Mouse (Mus musculus): ENCODE data around the gene Trim7. TPM values are rescaled to one million over a fixed set of nuclear protein-coding genes. Genes with fewer than 3 reads are reported as not detected.
"Not testable (repeated sequence)": the region's sequence is repeated elsewhere in the genome, so short reads cannot be mapped to it uniquely, and the experiment has no call there.

The Trim7 gene
- polyA plus RNA-seq, 1 experiment from 2014 or later: 1.4 TPM

- H3K4me3 ChIP-seq (replicated peaks; ENCODE audit: low read length): no peak overlapping the region
- peaks cover 13% of the 10 kb centered on the region; the same call in 1 of the 2 replicates for H3K27me3 ChIP-seq (replicated peaks; ENCODE audit: control insufficient read depth, insufficient read depth, low read length)
- H3K4me1 ChIP-seq (replicated peaks; ENCODE audit: control insufficient read depth, insufficient read depth, low read length): peaks cover 23% of the 10 kb centered on the region
- H3K4me2 ChIP-seq (ENCODE audit: low read length): no peak overlapping the region
- H3K9me3 ChIP-seq (ENCODE audit: control insufficient read depth, low read length): no peaks in the 10 kb centered on the region
- no peak overlapping the region for H3K9ac ChIP-seq (replicated peaks; ENCODE audit: low read depth, low read length)
- H3K36me3 ChIP-seq (ENCODE audit: control insufficient read depth, insufficient read depth): no peaks in the 10 kb centered on the region
- no peak overlapping the region for H3K27ac ChIP-seq (ENCODE audit: low read length)
- ATAC-seq: no peak
Measured at GRCm38 (mm10) chr11:48820308-48820674, 5.6 kb upstream of the Trim7 start.

DNA sequence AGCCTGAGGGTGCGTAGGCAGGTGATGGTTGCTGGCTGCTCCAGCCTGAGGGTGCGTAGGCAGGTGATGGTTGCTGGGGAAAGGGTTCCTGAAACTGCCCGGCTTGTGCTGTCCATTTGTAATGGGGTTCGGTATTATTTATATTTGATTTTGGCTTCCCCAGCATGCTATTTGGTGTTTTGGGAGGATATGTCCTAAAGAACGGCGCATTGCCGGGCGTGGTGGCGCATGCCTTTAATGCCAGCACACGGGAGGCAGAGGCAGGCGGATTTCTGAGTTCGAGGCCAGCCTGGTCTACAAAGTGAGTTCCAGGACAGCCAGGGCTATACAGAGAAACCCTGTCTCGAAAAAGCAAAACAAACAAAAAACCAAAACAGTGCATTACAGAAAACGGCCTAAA, 4.6 kb upstream of the Trim7 start:
- H3K4me1 ChIP-seq (replicated peaks; ENCODE audit: control insufficient read depth, insufficient read depth, low read length): peaks cover 13% of the 10 kb centered on the region
- WGBS: 86% methylated on average over 14 of the region's 14 CpGs
- not testable (repeated sequence) for H3K4me3 ChIP-seq (replicated peaks; ENCODE audit: low read length); H3K4me2 ChIP-seq (ENCODE audit: low read length); H3K36me3 ChIP-seq (ENCODE audit: control insufficient read depth, insufficient read depth); ATAC-seq; H3K9ac ChIP-seq (replicated peaks; ENCODE audit: low read depth, low read length); H3K27ac ChIP-seq (ENCODE audit: low read length); H3K9me3 ChIP-seq (ENCODE audit: control insufficient read depth, low read length)
- H3K27me3 ChIP-seq (replicated peaks; ENCODE audit: control insufficient read depth, insufficient read depth, low read length): peaks cover 13% of the 10 kb centered on the region; the same call in 1 of the 2 replicates

GRCm38 (mm10) chr11:48822768-48823512, 3.0 kb upstream of the Trim7 start:
- H3K4me1 ChIP-seq (replicated peaks; ENCODE audit: control insufficient read depth, insufficient read depth, low read length): peaks cover 19% of the 10 kb centered on the region
- H3K9ac ChIP-seq (replicated peaks; ENCODE audit: low read depth, low read length): no peak overlapping the region
- no peak overlapping the region for H3K27ac ChIP-seq (ENCODE audit: low read length)
- H3K4me3 ChIP-seq (replicated peaks; ENCODE audit: low read length): peak overlapping the region; percentile 20
- peaks cover 15% of the 10 kb centered on the region; the same call in 1 of the 2 replicates for H3K27me3 ChIP-seq (replicated peaks; ENCODE audit: control insufficient read depth, insufficient read depth, low read length)
- H3K9me3 ChIP-seq (ENCODE audit: control insufficient read depth, low read length): no peaks in the 10 kb centered on the region
- 34% methylated on average over 14 of the region's 14 CpGs for WGBS
- peak overlapping the region; percentile 41 for H3K4me2 ChIP-seq (ENCODE audit: low read length)
- ATAC-seq: no peak
- no peaks in the 10 kb centered on the region for H3K36me3 ChIP-seq (ENCODE audit: control insufficient read depth, insufficient read depth)

DNA sequence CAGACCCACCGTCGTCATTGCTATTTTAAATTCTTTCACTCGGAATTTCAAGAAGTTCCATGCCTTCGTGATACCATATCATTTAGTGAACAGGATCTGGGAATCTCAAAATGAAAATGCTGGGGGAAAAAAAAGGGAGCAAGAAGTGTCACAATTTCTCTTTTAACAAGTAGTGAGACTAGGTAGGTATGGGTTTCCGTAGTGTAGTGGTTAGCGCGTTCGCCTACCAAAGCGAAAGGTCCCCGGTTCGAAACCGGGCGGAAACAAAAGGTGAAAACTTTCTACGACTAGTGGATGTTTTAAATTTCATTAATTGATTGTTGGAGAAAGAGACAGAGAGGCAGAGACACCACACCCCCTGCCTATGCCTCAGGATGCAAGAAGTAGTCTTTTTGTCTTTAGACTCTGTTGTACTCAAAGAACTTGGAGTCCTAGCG, 2.4 kb upstream of the Trim7 start:
- Histone ChIP-seq H3K27me3 (replicated peaks; ENCODE audit: control insufficient read depth, insufficient read depth, low read length) (peaks cover 15% of the 10 kb centered on the region; the same call in 1 of the 2 replicates), H3K4me2 (ENCODE audit: low read length) (peak overlapping the region; percentile 41), H3K36me3 (ENCODE audit: control insufficient read depth, insufficient read depth) (no peaks in the 10 kb centered on the region), H3K9me3 (ENCODE audit: control insufficient read depth, low read length) (no peaks in the 10 kb centered on the region), H3K9ac (replicated peaks; ENCODE audit: low read depth, low read length) (no peak overlapping the region), H3K27ac (ENCODE audit: low read length) (no peak overlapping the region), H3K4me3 (replicated peaks; ENCODE audit: low read length) (peak overlapping the region; percentile 20), H3K4me1 (replicated peaks; ENCODE audit: control insufficient read depth, insufficient read depth, low read length) (peaks cover 17% of the 10 kb centered on the region)
- WGBS: under 1% methylated on average over 15 of the region's 15 CpGs
- peak; percentile 45 for ATAC-seq

- Histone ChIP-seq H3K27ac (ENCODE audit: low read length) (no peak overlapping the region), H3K4me2 (ENCODE audit: low read length) (peak overlapping the region; percentile 41), H3K9me3 (ENCODE audit: control insufficient read depth, low read length) (no peaks in the 10 kb centered on the region), H3K9ac (replicated peaks; ENCODE audit: low read depth, low read length) (no peak overlapping the region), H3K4me1 (replicated peaks; ENCODE audit: control insufficient read depth, insufficient read depth, low read length) (peaks cover 16% of the 10 kb centered on the region), H3K36me3 (ENCODE audit: control insufficient read depth, insufficient read depth) (no peaks in the 10 kb centered on the region), H3K4me3 (replicated peaks; ENCODE audit: low read length) (peak overlapping the region; percentile 20), H3K27me3 (replicated peaks; ENCODE audit: control insufficient read depth, insufficient read depth, low read length) (peaks cover 15% of the 10 kb centered on the region; the same call in 1 of the 2 replicates)
- WGBS: 5% methylated on average over 22 of the region's 22 CpGs
- ATAC-seq: no peak
Measured at GRCm38 (mm10) chr11:48824311-48824830, 1.6 kb upstream of the Trim7 start.

DNA sequence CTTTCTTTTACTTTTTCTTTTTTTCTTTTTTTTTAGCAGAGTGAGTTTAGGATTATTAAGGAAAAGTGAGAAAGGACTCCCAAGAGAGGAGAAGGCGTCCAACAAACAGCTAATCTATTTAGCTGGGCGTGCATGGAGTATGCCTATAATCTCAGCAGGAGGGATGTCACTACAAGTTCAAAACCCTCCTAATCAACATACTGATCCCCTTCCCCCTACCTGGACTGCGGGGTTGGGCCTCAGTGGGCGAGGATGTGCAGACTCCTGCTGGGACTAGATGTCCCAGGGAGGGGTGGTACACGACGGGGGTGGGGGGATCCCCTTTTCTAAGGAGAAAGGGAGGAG, 784 bp downstream of the Trim7 start:
- Histone ChIP-seq H3K4me2 (ENCODE audit: low read length) (peak overlapping the region; percentile 60), H3K27me3 (replicated peaks; ENCODE audit: control insufficient read depth, insufficient read depth, low read length) (peaks cover 15% of the 10 kb centered on the region; the same call in 1 of the 2 replicates), H3K36me3 (ENCODE audit: control insufficient read depth, insufficient read depth) (no peaks in the 10 kb centered on the region), H3K4me1 (replicated peaks; ENCODE audit: control insufficient read depth, insufficient read depth, low read length) (peaks cover 16% of the 10 kb centered on the region), H3K9ac (replicated peaks; ENCODE audit: low read depth, low read length) (peak overlapping the region; percentile 41; the same call in 1 of the 2 replicates), H3K4me3 (replicated peaks; ENCODE audit: low read length) (peak overlapping the region; percentile 46), H3K27ac (ENCODE audit: low read length) (no peak overlapping the region), H3K9me3 (ENCODE audit: control insufficient read depth, low read length) (no peaks in the 10 kb centered on the region)
- 0 out of 2 replicates have a peak, but pooled peaks have one; percentile 14 for ATAC-seq
- 0% methylated on average over 6 of the region's 6 CpGs for WGBS

DNA sequence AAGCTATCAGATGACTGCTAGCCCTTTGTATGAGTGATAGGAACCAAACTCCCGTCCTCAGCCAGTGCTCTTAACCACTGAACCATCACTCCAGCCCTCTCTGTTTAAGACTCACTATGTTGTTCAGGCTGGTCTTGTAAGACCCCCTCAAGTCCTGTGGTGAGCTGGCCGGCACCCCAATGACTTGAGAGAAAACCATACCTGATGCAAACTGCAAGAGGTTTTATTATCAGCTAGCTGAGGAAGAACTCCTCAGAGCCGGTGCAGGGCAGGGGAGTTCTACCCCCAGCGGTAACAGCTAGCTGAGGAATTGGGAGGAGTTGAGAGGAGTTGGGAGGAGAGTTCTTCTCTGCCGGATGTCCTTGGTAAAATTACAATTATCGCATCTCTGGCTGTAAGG, 2.0 kb downstream of the Trim7 start:
- Histone ChIP-seq H3K9me3 (ENCODE audit: control insufficient read depth, low read length) (no peaks in the 10 kb centered on the region), H3K27me3 (replicated peaks; ENCODE audit: control insufficient read depth, insufficient read depth, low read length) (peaks cover 12% of the 10 kb centered on the region; the same call in 1 of the 2 replicates), H3K27ac (ENCODE audit: low read length) (no peak overlapping the region), H3K4me3 (replicated peaks; ENCODE audit: low read length) (no peak overlapping the region), H3K36me3 (ENCODE audit: control insufficient read depth, insufficient read depth) (no peaks in the 10 kb centered on the region), H3K9ac (replicated peaks; ENCODE audit: low read depth, low read length) (no peak overlapping the region), H3K4me2 (ENCODE audit: low read length) (no peak overlapping the region), H3K4me1 (replicated peaks; ENCODE audit: control insufficient read depth, insufficient read depth, low read length) (peaks cover 16% of the 10 kb centered on the region)
- WGBS: 65% methylated on average over 6 of the region's 6 CpGs
- ATAC-seq: no peak

DNA sequence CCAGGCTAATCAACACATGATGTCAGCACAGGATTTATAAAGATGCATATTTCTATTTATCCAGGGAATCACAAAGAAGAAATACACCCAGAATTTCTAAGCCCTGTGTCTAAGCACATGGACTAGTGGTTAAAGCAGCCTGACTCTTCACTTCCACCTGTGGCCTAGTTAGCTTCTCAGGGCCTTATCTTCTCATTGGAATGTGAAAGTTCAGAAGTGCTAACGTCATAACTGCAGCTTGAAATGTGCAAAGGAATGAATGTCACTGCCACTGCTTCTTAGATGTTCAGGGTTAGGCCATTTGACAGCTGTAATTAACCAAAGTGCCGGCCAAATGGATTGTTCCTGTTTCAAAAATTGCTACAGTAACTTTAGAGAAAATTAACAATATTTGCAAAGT, 4.3 kb downstream of the Trim7 start:
- Histone ChIP-seq H3K36me3 (ENCODE audit: control insufficient read depth, insufficient read depth) (no peaks in the 10 kb centered on the region), H3K4me3 (replicated peaks; ENCODE audit: low read length) (no peak overlapping the region)
- WGBS: 77% methylated on average over 2 of the region's 2 CpGs

GRCm38 (mm10) chr11:48831273-48831672, 5.3 kb downstream of the Trim7 start:
- Histone ChIP-seq H3K4me3 (replicated peaks; ENCODE audit: low read length) (no peak overlapping the region), H3K9me3 (ENCODE audit: control insufficient read depth, low read length) (no peaks in the 10 kb centered on the region), H3K27ac (ENCODE audit: low read length) (no peak overlapping the region), H3K9ac (replicated peaks; ENCODE audit: low read depth, low read length) (no peak overlapping the region), H3K27me3 (replicated peaks; ENCODE audit: control insufficient read depth, insufficient read depth, low read length) (0 out of 2 replicates have a peak, but pooled peaks cover 2% of the 10 kb centered on the region), H3K4me2 (ENCODE audit: low read length) (no peak overlapping the region), H3K36me3 (ENCODE audit: control insufficient read depth, insufficient read depth) (no peaks in the 10 kb centered on the region), H3K4me1 (replicated peaks; ENCODE audit: control insufficient read depth, insufficient read depth, low read length) (peaks cover 7% of the 10 kb centered on the region)
- 81% methylated on average over 2 of the region's 2 CpGs for WGBS
- ATAC-seq: no peak

More for the DNA sequence above, 4.3 kb downstream of the Trim7 start:
- no peak overlapping the region for H3K4me2 ChIP-seq (ENCODE audit: low read length)
- no peak overlapping the region for H3K27ac ChIP-seq (ENCODE audit: low read length)
- H3K9me3 ChIP-seq (ENCODE audit: control insufficient read depth, low read length): no peaks in the 10 kb centered on the region
- no peak overlapping the region for H3K9ac ChIP-seq (replicated peaks; ENCODE audit: low read depth, low read length)
- no peak for ATAC-seq
- 0 out of 2 replicates have a peak, but pooled peaks cover 2% of the 10 kb centered on the region for H3K27me3 ChIP-seq (replicated peaks; ENCODE audit: control insufficient read depth, insufficient read depth, low read length)
- peaks cover 7% of the 10 kb centered on the region for H3K4me1 ChIP-seq (replicated peaks; ENCODE audit: control insufficient read depth, insufficient read depth, low read length)
